Mouse (Mus musculus): ENCODE measurements around the gene N4bp2l1. TPM values are rescaled to one million over a fixed set of nuclear protein-coding genes. Genes with fewer than 3 reads are reported as not detected.

N4bp2l1 gene
- polyA plus RNA-seq, 1 experiment from 2014 or later, result 2.5 TPM

DNA sequence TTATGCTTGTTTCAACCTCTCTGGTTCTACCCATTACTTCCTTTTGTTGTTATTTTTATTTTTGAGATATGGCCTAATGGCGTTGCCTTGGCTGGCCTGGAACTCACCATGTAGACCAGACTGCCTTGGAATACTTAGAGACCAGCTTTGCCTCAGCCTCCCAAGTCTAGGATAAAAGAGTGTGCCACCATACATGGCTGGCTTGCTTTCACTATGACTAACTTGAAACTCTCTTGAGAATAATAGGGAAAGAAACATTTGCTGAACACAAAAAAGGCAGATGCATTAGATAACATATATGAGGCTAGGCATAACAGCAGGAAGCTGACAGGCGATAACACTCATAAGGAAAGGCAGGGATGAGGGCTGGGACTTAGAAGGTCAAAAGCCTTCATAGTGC lies 17.1 kb upstream of the N4bp2l1 start:
- no peaks in the 10 kb centered on the region for H3K4me1 ChIP-seq
- H3K9me3 ChIP-seq (replicated peaks), result no peaks in the 10 kb centered on the region
- no peak overlapping the region for H3K27ac ChIP-seq (replicated peaks)
- H3K4me3 ChIP-seq, result no peak overlapping the region
- DNase-seq (ENCODE audit: low spot score), result no peak
- H3K27me3 ChIP-seq (ENCODE audit: low read depth, poor library complexity, severe bottlenecking), result no peaks in the 10 kb centered on the region
- H3K36me3 ChIP-seq, result no peaks in the 10 kb centered on the region
- 95% methylated on average over 2 of the region's 2 CpGs for WGBS

DNA sequence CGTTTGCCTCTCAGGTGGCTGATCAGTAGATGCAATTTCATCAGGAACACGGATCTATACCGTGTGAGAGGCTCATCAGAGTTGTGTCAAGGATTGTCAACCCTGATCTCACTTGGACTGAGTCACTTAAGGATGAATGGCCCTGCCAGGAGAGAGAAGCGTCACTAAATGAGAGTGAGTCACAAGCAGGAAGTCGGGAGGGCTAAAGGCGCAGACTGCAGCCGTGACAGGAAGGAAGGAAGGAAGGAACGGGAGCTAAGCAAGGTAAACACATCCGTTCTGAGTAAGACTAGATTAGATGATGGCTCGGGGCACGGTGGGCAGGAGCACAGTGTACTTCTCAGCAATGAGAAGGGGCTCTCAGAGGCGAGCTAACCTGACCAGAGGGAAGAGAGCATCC lies 14.7 kb upstream of the N4bp2l1 start:
- Histone ChIP-seq H3K36me3 (peaks cover 13% of the 10 kb centered on the region), H3K4me1 (no peaks in the 10 kb centered on the region), H3K9me3 (replicated peaks) (no peaks in the 10 kb centered on the region), H3K4me3 (no peak overlapping the region), H3K27ac (replicated peaks) (no peak overlapping the region), H3K27me3 (ENCODE audit: low read depth, poor library complexity, severe bottlenecking) (no peaks in the 10 kb centered on the region)
- WGBS, result 82% methylated on average over 12 of the region's 12 CpGs
- DNase-seq (ENCODE audit: low spot score), result no peak

DNA sequence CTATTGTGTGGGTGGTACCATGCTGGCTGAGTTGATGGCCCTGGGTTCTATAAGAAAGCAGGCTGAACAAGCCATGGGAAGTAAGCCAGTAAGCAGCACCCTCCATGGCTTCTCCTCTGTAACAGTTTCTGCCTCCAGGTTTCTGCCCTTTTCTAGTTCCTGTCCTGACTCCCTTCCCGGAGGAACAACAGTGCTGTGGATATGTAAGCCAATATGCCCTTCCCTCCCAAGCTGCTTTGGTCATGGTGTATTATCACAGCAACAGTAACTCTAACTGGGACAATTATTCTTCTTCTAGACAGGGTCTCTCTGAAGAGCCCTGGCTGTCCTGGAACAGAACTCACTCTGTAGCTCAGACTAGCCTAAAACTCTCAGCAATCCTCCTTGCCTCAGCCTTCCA lies 14.1 kb upstream of the N4bp2l1 start:
- Histone ChIP-seq H3K36me3 (peaks cover 18% of the 10 kb centered on the region), H3K4me3 (no peak overlapping the region), H3K4me1 (no peaks in the 10 kb centered on the region), H3K27me3 (ENCODE audit: low read depth, poor library complexity, severe bottlenecking) (no peaks in the 10 kb centered on the region), H3K9me3 (replicated peaks) (0 out of 2 replicates have a peak, but pooled peaks cover 2% of the 10 kb centered on the region), H3K27ac (replicated peaks) (no peak overlapping the region)
- WGBS, result 89% methylated on average over 1 of the region's 1 CpGs
- DNase-seq (ENCODE audit: low spot score), result no peak

DNA sequence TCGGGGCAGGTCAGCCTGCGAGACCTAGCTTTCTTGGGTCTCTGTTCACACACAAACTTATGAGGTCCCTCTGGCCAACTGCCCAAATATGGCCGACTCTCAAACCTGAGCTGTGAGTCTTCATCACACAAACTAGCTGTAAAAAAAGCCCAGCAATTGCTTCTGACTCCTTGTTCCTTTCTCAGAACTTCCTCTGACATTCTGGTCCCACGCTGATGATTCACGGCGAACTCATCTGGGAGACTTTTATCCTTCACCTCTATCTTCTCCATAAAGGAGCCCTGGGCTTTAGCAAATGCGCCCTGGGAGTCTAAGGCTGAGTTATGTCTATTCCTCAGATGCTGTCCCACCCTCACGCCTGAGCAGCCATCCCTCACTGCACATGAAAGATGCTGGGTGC lies 10.6 kb upstream of the N4bp2l1 start:
- Histone ChIP-seq H3K27me3 (ENCODE audit: low read depth, poor library complexity, severe bottlenecking) (no peaks in the 10 kb centered on the region), H3K36me3 (peaks cover 20% of the 10 kb centered on the region), H3K4me3 (no peak overlapping the region), H3K9me3 (replicated peaks) (0 out of 2 replicates have a peak, but pooled peaks cover 3% of the 10 kb centered on the region), H3K4me1 (no peaks in the 10 kb centered on the region), H3K27ac (replicated peaks) (no peak overlapping the region)
- DNase-seq (ENCODE audit: low spot score), result no peak
- WGBS, result 88% methylated on average over 8 of the region's 8 CpGs

DNA sequence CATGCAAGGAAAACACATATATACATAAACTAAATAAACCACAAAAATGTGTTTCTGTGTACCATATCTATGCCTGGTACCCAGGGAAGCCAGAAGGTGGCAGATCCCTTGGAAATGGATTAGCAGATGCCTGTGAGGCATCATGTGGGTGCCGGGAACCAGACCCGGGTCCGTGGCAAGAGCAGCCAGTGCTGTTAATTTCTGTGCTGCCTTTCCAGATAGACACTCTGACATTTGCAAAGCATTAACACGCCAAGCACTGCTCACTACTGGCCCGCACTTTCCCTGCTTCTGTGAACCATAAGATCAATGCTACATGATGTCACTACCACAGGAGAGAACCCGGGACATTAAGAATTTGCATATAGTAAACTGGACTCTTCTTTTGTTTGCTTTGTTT lies 9.1 kb upstream of the N4bp2l1 start:
- Histone ChIP-seq H3K4me3 (no peak overlapping the region), H3K9me3 (replicated peaks) (0 out of 2 replicates have a peak, but pooled peaks cover 3% of the 10 kb centered on the region), H3K36me3 (peaks cover 20% of the 10 kb centered on the region), H3K27ac (replicated peaks) (no peak overlapping the region), H3K4me1 (peaks cover 8% of the 10 kb centered on the region; the same call in 1 of the 2 replicates), H3K27me3 (ENCODE audit: low read depth, poor library complexity, severe bottlenecking) (no peaks in the 10 kb centered on the region)
- 96% methylated on average over 6 of the region's 6 CpGs for WGBS
- no peak for DNase-seq (ENCODE audit: low spot score)

DNA sequence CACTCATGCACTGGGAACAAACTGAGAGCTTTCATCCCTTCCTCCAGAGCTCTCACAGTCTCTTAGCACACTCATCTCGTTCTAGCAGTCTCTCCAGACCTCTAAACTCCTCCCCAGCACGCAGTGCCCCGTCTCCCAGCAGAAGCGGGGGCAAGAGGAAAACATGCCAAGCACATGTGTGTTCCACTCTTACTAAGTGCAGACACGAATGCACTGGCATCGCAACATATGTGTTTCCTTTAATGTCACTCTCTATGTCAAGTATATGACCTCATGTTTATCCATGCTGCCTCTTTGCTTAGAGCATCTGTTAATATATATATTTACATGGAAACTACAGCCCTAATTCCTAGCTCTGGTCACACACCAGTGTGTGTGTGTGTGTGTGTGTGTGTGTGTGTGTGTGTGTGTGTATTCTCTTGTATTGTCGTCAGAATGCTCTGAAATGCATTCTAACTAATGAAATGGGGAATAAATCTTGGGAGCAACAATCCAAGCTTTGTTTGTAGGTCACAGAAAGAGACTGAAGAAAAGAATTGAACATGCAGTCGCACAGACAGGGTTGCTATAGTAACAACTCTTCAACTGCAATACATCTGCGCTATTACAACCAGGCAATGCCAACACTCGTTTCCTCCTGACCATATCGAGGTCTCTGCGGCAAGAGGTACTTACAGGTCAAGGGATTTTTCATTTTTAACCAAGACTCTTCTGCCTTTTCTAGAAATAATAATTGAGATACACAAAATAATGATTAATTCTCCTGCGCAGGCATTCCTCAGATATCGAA lies 4.6 kb upstream of the N4bp2l1 start:
- DNase-seq (ENCODE audit: low spot score), result no peak
- H3K4me3 ChIP-seq, result no peak overlapping the region
- peaks cover 21% of the 10 kb centered on the region for H3K4me1 ChIP-seq
- peaks cover 7% of the 10 kb centered on the region for H3K36me3 ChIP-seq
- H3K27ac ChIP-seq (replicated peaks), result peak overlapping the region; percentile 33
- H3K27me3 ChIP-seq (ENCODE audit: low read depth, poor library complexity, severe bottlenecking), result peaks cover 14% of the 10 kb centered on the region
- 85% methylated on average over 14 of the region's 14 CpGs for WGBS
- H3K9me3 ChIP-seq (replicated peaks), result 0 out of 2 replicates have a peak, but pooled peaks cover 3% of the 10 kb centered on the region

DNA sequence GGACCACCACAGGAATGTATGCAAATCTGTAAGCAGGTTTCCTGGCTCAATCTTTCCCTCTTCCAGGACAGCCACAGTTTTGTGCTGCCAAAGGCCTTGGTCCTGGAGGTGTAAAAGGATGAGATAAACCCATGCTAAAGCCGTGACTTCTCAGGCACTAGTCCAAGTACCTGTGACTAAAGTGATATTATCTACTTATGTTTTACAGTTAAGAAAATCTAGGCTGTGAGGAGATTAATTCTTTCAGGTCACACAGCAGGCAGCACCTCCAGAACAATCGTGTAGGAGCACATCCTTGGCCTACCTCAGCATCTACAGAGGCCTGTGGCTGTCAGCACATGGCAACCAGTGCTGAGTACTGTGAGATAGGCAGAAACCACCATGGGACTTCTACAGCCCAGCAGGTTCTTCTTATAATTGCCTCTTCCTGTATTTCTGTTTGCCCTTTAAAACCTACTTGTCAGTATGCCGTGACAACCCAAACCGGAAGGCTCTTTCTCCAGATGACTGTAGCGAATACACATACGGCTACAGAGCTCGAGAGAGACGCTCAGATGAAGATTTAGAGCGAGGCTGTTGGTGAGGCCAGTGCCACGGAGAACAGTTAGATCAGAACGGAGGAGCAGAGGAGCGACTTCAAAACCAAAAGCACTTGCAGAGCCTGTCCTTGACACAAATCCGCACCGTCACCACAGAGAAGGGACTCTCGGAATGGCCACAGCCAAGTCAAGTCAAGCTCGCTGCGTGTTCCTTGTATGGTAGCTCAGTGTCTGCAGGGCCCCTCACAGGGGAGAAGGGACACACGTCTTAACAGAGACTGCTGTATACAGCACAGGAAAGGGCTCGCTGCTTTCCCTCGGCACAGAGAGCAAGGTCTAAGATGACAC lies 3.8 kb upstream of the N4bp2l1 start:
- no peak overlapping the region for H3K4me3 ChIP-seq
- H3K36me3 ChIP-seq, result no peaks in the 10 kb centered on the region
- WGBS, result 88% methylated on average over 20 of the region's 20 CpGs
- DNase-seq (ENCODE audit: low spot score), result no peak
- peaks cover 23% of the 10 kb centered on the region for H3K27me3 ChIP-seq (ENCODE audit: low read depth, poor library complexity, severe bottlenecking)
- H3K9me3 ChIP-seq (replicated peaks), result no peaks in the 10 kb centered on the region
- peaks cover 21% of the 10 kb centered on the region for H3K4me1 ChIP-seq
- peak overlapping the region; percentile 33 for H3K27ac ChIP-seq (replicated peaks)

DNA sequence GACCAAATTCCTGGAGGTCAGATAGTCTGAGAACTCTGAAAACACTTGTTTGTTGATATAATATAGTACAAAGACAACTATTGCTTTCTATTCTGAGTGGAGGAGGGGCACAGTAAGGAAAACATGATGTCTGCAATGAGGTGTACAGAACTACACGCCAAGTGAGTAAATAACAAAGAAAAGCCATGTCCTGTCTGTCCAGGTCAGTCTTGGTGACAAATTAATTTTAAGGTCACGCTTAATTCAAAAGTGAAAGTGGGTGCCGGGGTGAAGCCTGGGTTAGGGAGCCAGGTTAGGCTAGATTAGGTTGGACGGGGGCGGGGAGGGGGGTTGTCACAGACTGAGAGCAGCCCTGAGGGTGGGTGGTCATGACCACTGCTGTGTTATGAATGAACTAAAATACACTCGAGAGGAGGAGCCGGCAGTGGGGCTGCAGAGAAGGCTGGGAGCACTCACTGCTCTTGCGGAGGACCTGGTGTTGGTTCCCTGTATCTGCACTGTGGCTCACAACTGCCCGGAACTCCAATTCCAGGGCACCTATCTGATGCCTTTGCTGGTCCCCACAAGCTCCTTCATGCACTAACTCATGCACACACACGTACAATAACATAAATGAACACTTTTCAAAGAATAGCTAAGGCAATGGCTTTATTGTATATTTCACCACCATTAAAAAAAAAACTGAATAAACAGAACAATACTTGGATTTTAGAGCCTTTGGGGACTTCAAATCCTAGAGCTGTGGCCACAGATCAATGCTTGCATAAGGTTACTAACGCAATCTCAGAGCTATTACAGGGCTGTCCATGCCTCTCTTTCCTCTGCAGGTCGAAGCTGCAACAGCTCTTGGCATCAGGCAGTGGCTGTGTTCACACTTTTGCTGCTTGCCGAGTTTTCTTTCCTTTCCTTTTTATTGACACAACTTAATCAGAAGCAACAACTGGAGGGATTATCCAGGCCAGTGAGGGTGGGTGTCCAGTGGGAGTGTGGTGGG lies 2.6 kb upstream of the N4bp2l1 start:
- Histone ChIP-seq H3K27ac (replicated peaks) (no peak overlapping the region), H3K4me1 (peaks cover 26% of the 10 kb centered on the region), H3K36me3 (no peaks in the 10 kb centered on the region), H3K4me3 (no peak overlapping the region), H3K27me3 (ENCODE audit: low read depth, poor library complexity, severe bottlenecking) (peaks cover 35% of the 10 kb centered on the region), H3K9me3 (replicated peaks) (no peaks in the 10 kb centered on the region)
- DNase-seq (ENCODE audit: low spot score), result no peak
- 69% methylated on average over 13 of the region's 13 CpGs for WGBS

DNA sequence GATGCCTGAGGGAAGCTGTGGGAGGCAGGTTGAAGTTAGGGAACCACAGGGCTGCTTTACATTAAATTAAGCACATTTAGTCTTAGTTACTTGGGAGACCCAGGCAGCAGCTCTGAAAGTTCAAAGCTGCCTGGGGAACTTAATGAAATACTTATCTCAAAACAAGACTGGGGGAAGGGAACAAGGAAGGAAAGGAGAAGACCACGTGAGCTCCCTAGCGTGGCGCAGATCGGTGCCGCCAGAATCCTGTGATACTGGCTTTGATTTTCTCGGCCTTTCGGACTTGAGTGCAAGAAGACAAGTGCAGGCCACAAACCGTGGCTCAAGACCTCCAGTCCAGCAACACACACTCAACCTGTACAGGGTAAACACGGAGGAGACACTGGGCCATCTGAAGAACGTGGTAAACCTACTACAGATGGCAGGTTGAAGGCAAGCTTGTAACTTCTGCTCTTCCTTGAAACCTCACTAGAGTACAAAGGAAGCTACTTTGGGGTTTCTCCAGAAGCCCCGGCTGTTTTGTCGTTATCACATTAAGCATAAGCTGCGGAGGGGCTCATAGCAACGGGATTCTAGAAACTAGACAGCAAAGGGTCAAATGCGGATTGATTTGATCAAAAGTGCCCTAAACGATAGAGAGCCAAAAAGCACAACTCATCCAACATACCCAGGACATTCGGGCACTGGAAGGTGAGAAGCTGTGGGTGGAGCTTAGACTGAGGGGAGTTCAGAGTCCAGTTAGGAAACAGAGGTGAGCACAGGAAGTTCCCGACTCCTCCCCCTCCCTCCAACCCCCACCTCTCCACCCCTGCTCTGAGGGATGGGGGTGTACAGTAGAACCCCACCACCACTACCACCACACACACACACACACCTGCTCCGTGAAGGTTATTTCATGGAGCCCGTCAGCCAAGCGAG lies 1.5 kb upstream of the N4bp2l1 start:
- Histone ChIP-seq H3K4me3 (no peak overlapping the region), H3K4me1 (peaks cover 36% of the 10 kb centered on the region), H3K36me3 (no peaks in the 10 kb centered on the region), H3K9me3 (replicated peaks) (no peaks in the 10 kb centered on the region), H3K27ac (replicated peaks) (no peak overlapping the region), H3K27me3 (ENCODE audit: low read depth, poor library complexity, severe bottlenecking) (peaks cover 46% of the 10 kb centered on the region)
- WGBS, result 72% methylated on average over 20 of the region's 21 CpGs
- no peak for DNase-seq (ENCODE audit: low spot score)

DNA sequence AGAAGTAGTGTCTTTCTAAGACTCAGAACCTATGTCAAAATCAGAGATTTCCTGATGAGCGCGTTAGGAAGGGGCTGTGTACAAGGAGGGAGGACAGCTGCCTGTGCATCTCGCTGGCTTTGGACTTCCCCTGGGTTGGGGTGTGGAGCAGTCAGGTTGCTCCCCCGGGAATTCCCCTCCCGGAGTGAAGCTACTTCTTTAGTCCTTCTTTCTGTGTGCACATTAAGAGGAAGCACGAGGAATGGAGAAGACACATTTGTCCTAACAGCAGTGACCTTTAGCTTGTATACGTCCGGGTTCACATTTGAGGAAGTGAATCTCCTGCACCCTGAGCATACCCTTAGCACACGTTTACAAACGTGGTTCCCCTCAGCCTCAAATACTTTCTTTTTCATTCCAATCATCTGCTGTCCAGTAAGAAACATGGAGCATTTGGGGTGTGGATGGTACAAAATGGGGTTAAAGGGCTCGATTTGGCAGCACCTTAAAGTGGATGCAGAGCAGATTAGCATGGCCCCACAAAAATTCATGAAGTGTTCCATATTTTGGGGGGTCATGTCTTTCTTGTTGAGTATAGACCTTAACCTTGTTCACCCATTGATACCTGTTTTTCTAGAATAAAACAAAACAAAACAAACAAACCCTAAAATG lies 1.5 kb downstream of the N4bp2l1 start:
- no peak for DNase-seq (ENCODE audit: low spot score)
- WGBS, result 54% methylated on average over 11 of the region's 11 CpGs
- Histone ChIP-seq H3K4me1 (peaks cover 28% of the 10 kb centered on the region), H3K9me3 (replicated peaks) (no peaks in the 10 kb centered on the region), H3K27me3 (ENCODE audit: low read depth, poor library complexity, severe bottlenecking) (peaks cover 65% of the 10 kb centered on the region), H3K27ac (replicated peaks) (no peak overlapping the region), H3K4me3 (no peak overlapping the region), H3K36me3 (no peaks in the 10 kb centered on the region)
